ENCODE assay signal across 18 mouse cellular contexts in genomic region chr4:86018928-86019327, GRCm38 (mm10).
DNase-seq lines count a peak whose midpoint lies in the region; ATAC-seq and TF ChIP-seq lines count a peak whose summit lies in the region.
"Had no signal": no experiment of that assay in that cellular context is flagged by ENCODE, and none has a peak within 500 bp of the region (broad histone marks: within the 10 kb centered on the region; RNA-seq: fewer than 3 reads in every experiment).

No protein-coding gene starts in this region.

- no peaks in the 10 kb centered on the region for H3K27me3 ChIP-seq in myocyte (ENCODE audit: control insufficient read depth, insufficient read depth, insufficient read length)
- no peaks in the 10 kb centered on the region for H3K27me3 ChIP-seq in hindbrain, embryonic 14.5 days (ENCODE audit: control insufficient read depth, insufficient read depth, low read length)
- H3K27me3 ChIP-seq: CH12.LX; embryonic facial prominence, embryonic 12.5 days; forebrain, embryonic 12.5 days had no signal

- 92% methylated on average over 1 of the region's 1 CpGs for WGBS in hindbrain, embryonic 14.5 days

- H3K9ac ChIP-seq in hindbrain, embryonic 14.5 days = no peak overlapping the region
- H3K9ac ChIP-seq: embryonic facial prominence, embryonic 12.5 days; forebrain, embryonic 12.5 days had no signal

- H3K27ac ChIP-seq in hindbrain, embryonic 14.5 days = no peak overlapping the region
- H3K27ac ChIP-seq: embryonic facial prominence, embryonic 10.5 days; embryonic facial prominence, embryonic 12.5 days; forebrain, embryonic 10.5 days; forebrain, embryonic 12.5 days had no signal

- DNase-seq in 416B (ENCODE audit: low read depth) = peak; percentile 3
- no peak for DNase-seq in hindbrain, embryonic 14.5 days (ENCODE audit: low spot score)
- no peak for DNase-seq in thymus, postnatal 10 days (ENCODE audit: low spot score in 2 of 2)
- no peak for DNase-seq in adrenal gland, postnatal 36 days
- DNase-seq: adrenal gland, postnatal 25 days; cerebellum, adult 18-20 months; cerebellum, adult 8-10 months had no signal

- no peaks in the 10 kb centered on the region for H3K9me3 ChIP-seq in hindbrain, embryonic 14.5 days (ENCODE audit: control insufficient read depth, low read length)
- H3K9me3 ChIP-seq: embryonic facial prominence, embryonic 10.5 days; embryonic facial prominence, embryonic 12.5 days; forebrain, embryonic 10.5 days; forebrain, embryonic 12.5 days; G1E had no signal

- peak; percentile 39; the same call in 1 of the 2 replicates for ATAC-seq in common myeloid progenitor, adult 5-6 weeks (replicated peaks; ENCODE audit: low read depth, poor library complexity, severe bottlenecking)
- ATAC-seq in hindbrain, embryonic 14.5 days (ENCODE audit: low FRiP score) = no peak
- ATAC-seq: activated CD4-positive, CD25-positive, alpha-beta regulatory T cell, adult 4 months; CD4-positive, CD25-positive, alpha-beta regulatory T cell, adult 4 months; Patski had no signal

- no peak for TF ChIP-seq POLR2A in myocyte (IDR thresholded peaks at IDR 0.05; ENCODE audit: insufficient read length, low read depth)

- H3K79me2 ChIP-seq in myocyte (ENCODE audit: control insufficient read depth, insufficient read depth) = no peaks in the 10 kb centered on the region

- H3K4me1 ChIP-seq in hindbrain, embryonic 14.5 days (replicated peaks; ENCODE audit: control insufficient read depth, insufficient read depth, low read length) = peaks cover 17% of the 10 kb centered on the region

- H3K4me3 ChIP-seq in myocyte = no peak overlapping the region
- H3K4me3 ChIP-seq in hindbrain, embryonic 14.5 days (replicated peaks; ENCODE audit: low read length) = no peak overlapping the region
- H3K4me3 ChIP-seq: embryonic facial prominence, embryonic 10.5 days; embryonic facial prominence, embryonic 12.5 days; forebrain, embryonic 10.5 days; forebrain, embryonic 12.5 days had no signal

- H3ac ChIP-seq in myocyte (ENCODE audit: control insufficient read depth, insufficient read length) = no peak overlapping the region

- H3K36me3 ChIP-seq in myocyte (ENCODE audit: control insufficient read depth, insufficient read depth) = no peaks in the 10 kb centered on the region
- no peaks in the 10 kb centered on the region for H3K36me3 ChIP-seq in hindbrain, embryonic 14.5 days (replicated peaks; ENCODE audit: control insufficient read depth, insufficient read depth)
- H3K36me3 ChIP-seq: embryonic facial prominence, embryonic 10.5 days; embryonic facial prominence, embryonic 12.5 days; forebrain, embryonic 10.5 days; forebrain, embryonic 12.5 days; G1E had no signal

- H3K4me2 ChIP-seq in myocyte (ENCODE audit: low read depth) = no peak overlapping the region
- H3K4me2 ChIP-seq in hindbrain, embryonic 14.5 days (replicated peaks) = no peak overlapping the region
- H3K4me2 ChIP-seq: embryonic facial prominence, embryonic 12.5 days; forebrain, embryonic 12.5 days had no signal

TF ChIP-seq in myocyte, 11 proteins besides CTCF, POLR2A, EP300 and RAD21:
- TF ChIP-seq CEBPB (IDR thresholded peaks at IDR 0.05; ENCODE audit: insufficient read depth, poor library complexity, severe bottlenecking) = peak; percentile 91
- no peak for TF ChIP-seq MAX (IDR thresholded peaks at IDR 0.05; ENCODE audit: low read depth)
